Mouse (Mus musculus) testis, postnatal 14 days (tissue): Measurements from ENCODE around the gene Gm20388.
A peak's percentile ranks its signal among the peaks of the same experiment; 100 is the strongest.
"Not testable (repeated sequence)": the region's sequence is repeated elsewhere in the genome, so short reads cannot be mapped to it uniquely, and the experiment has no call there.

Source experiments
- DNase-seq: peaks from one replicate; pipeline ENCODE4 v3.0.0; 2021; ENCODE audit warnings: low spot score

Gm20388 gene

GRCm38 (mm10) chr8:123433241-123433974 lies 3522.8 kb downstream of the Gm20388 start:
- DNase-seq: not testable (repeated sequence)

- no peak for DNase-seq
These were observed 3531.1 kb downstream of the Gm20388 start for GRCm38 (mm10) chr8:123441788-123442187.

DNA sequence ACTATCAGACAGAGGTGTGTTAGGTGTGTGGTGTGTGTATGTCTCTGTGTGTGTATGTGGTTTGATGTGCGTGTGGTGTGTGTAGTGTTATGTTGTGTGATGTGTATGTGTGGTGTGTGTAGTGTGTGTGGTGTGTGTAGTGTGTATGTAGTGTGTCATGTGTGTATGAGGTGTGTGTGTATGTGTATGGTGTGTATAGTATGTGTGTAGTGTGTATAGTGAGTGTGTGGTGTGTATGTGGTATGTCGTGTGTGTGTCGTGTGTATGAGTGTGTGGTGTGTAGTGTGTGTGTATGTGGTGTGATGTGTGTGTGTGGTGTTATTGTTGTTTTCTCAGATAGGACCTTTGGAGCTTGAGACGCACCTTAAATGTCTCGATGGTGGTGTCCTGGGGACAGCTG lies 3531.7 kb downstream of the Gm20388 start:
- DNase-seq: no peak

GRCm38 (mm10) chr8:123442871-123443575 lies 3532.4 kb downstream of the Gm20388 start:
- peak; percentile 84 for DNase-seq

GRCm38 (mm10) chr8:123443576-123443921 lies 3532.9 kb downstream of the Gm20388 start:
- no peak for DNase-seq

GRCm38 (mm10) chr8:123444131-123444530 lies 3533.5 kb downstream of the Gm20388 start:
- no peak for DNase-seq

DNA sequence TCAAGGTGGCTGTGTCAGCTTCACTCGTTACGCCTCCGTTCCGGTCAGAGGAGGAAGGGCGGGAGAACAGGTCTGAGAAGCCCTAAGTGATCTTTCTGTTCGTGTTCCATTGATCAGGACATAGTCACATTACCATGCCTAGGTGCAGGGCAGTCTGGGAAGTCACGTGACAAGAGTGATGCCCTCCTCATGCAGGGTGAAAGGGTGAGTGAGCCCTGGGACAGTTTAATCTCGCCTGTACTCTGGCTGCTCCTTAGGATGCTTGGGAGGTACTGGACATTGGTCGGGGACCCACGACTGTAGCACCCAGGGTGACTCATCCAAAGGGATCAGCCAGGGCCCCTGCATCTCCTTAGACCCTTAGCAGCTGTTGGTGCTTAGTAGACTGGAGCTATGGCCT lies 3535.3 kb downstream of the Gm20388 start:
- DNase-seq: no peak

GRCm38 (mm10) chr8:123446799-123447198 lies 3536.2 kb downstream of the Gm20388 start:
- no peak for DNase-seq

DNA sequence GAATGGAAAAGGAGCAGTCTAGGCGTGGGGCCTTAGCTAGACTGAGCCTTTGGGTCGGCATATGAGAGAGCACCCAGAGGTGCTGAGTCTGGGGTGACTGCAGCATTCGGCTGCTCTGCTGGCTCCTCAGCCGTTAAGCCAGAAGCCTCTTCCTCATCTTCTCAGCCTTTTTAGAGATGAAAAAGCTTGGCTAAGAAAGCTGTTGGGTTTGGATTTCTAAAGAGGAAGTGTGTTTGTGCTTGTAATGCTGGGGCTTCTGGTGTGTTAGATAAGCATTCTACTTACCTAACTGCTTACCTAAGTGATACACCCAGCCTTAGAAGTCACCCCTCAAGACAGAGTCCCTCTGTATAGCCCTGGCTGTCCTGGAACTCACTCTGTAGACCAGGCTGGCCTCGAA lies 3540.1 kb downstream of the Gm20388 start:
- no peak for DNase-seq

GRCm38 (mm10) chr8:123451747-123452146 lies 3541.1 kb downstream of the Gm20388 start:
- DNase-seq: not testable (repeated sequence)

DNA sequence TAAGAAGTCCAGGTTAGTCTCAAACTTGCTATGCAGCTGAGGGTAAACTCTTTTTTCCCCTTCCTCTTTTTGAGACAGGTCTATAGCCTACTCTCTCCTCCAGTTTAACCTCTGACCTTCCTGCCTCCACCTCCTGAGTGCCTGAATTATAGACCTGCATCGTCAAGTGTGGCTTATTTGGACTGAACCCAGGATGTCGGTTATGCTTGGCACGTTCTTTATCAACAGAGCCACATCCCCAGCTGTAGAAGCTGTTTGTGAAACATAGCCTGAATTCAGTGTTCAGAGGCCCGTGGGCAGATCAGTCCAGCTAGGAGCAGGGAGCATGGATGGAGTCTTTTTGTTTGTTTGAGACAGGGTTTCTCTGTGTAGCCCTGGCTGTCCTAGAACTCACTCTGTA lies 3541.5 kb downstream of the Gm20388 start:
- no peak for DNase-seq

GRCm38 (mm10) chr8:123453291-123453690 lies 3542.7 kb downstream of the Gm20388 start:
- no peak for DNase-seq

DNA sequence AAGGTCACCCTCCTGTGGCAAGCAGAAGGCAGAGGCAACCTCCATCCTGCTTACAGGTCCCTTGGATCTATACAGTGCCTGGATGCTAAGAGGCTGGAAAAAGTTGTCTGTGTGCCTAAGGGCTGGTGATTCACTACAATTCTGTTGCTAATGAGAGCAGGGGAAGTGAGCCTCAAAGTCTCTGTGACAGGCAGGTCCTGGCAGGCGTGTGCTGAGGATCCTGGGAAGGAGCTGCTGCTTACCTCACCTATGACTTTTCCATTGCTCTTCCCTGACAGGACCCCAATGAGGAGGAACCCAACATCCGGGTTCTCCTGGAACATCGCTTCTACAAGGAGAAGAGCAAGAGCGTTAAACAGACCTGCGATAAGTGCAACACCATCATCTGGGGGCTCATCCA lies 3543.3 kb downstream of the Gm20388 start:
- no peak for DNase-seq

DNA sequence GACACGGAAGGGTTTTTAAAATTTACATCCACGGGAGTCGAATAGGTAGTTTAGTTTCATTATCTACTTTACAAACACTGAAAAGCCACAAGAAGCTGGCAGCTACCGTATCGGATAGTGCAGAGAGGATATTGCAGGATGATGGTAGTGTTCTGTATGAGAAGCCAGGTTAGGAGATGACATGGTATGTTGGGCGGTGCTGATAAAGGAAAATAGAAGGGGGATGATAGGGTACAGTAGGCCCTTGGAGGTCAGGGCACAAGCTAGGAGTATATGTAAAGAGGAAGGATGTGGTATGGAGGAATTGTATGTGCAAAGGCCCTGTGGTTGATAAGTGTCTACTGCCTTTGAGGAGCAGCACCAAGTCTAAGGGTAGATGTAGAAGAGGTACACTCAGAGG lies 3543.9 kb downstream of the Gm20388 start:
- DNase-seq: no peak

GRCm38 (mm10) chr8:123463651-123464050 lies 3553.0 kb downstream of the Gm20388 start:
- no peak for DNase-seq

GRCm38 (mm10) chr8:123467476-123467875 lies 3556.8 kb downstream of the Gm20388 start:
- DNase-seq: no peak

- not testable (repeated sequence) for DNase-seq
These were observed 3562.3 kb downstream of the Gm20388 start for GRCm38 (mm10) chr8:123472991-123473390.

DNA sequence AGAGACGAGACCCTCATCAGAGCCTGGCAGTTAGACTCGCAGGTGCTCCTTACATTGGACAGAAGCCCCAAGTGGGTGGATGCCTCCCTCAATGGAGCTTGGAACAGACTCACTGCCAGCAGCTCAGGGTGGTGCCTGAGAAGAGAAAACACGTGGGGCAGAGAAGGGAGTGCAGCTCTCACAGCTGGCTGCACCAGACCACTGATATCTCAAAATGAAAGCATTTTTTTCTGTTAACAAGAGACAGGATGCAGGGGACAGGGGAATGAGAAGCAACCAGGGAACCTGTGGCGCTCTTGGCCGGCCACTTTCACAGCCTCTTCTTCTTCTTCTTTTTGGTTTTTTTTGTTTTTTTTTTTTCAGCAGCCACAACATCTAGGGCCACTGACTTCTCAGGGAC lies 3563.9 kb downstream of the Gm20388 start:
- not testable (repeated sequence) for DNase-seq

GRCm38 (mm10) chr8:123476911-123477736 lies 3566.5 kb downstream of the Gm20388 start:
- DNase-seq: no peak

DNA sequence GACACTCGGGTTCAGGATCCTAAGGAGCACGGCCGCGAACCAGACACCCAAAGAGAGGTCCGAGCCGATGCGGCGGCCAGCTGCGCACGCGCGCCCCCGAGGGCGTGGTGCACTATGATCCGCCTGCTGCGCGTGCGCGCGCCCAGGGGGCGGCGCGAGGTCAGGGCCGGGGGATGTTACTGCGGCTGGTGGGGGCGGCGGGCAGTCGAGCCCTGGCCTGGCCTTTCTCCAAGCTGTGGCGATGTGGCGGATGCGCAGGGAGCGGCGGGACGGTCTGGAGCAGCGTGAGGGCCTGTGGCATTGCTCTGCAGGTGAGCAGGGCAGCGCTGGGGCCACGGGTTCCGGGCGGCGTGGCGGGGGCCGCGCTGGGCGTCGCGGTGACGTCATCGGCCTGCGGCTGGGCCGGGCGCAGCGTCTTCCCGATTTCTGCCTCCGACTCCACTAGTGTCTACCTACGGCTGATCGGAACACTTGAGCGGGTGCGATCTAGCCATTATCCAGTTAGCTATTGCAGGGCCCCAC lies 3567.2 kb downstream of the Gm20388 start, which contains the start of gene Afg3l1:
Gene Afg3l1, plus strand, starts transcription at position 167 of the 522 bp plus-strand sequence.
- DNase-seq: peak; percentile 91

- no peak for DNase-seq
These were observed 3568.0 kb downstream of the Gm20388 start for GRCm38 (mm10) chr8:123478456-123479218.

DNA sequence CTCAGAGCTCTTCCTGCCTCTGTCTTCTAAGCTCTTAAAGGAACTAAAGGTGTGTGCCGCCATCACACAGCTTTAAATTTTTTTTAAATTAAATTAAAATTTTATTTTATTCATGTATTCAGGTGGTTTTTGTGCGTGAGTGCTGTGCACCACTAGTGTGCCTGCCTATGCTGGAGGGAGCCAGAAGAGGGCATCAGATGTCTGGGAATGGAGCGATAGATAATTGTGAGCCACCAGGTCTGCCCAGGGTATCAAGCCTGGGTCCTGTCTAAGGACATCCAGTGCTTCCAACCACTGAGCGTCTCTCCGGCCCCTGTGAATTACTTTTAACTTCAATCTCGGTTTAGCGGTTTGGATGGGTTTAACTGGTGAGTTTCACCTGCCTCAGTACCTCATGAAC lies 3572.0 kb downstream of the Gm20388 start:
- no peak for DNase-seq
